In the genomic region with DNA sequence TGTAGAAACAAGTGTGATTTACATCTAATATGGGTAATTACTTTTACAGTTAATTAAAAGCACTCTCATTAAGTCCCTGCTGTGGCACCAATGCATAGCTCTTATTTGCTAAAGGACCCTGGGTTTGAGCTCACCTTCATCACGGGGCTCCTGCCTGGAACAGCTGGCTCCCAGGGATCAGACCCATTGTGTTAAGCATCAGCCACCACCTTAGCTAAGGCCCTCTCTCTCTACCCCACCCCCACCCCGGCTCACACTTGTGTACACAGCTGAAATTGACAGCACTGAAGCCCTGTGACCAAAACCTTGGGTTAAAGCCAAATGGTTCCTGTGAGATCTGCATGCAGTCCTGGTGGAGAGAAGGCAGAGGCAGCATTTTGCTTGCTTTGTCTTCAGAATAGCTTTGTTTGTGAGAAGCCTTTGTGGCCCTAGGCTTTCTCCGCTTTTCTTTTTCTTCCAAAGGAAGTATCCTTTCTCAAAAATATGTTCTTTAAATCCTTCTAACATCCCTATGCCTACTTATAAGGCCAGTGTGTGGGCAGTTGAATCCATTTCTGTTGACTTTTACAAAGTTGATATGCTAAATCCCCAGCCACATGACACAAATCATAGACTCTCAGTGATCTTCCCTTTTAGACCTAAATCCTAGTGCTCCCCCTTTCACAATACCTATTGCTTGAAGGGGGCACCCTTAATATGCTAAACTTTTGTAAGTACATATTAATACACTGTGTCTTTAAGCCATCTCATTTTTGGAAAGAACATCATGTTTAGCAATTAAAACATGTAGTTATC, we compare ENCODE assay signal across 9 mouse cellular contexts.
A peak's percentile ranks its signal among the peaks of the same experiment; 100 is the strongest.
DNase-seq lines count a peak whose midpoint lies in the region; ATAC-seq and TF ChIP-seq lines count a peak whose summit lies in the region.
"Had no signal": no experiment of that assay in that cellular context is flagged by ENCODE, and none has a peak within 500 bp of the region (broad histone marks: within the 10 kb centered on the region; RNA-seq: fewer than 3 reads in every experiment).

No protein-coding gene starts in this region.

- no peak for DNase-seq in frontal cortex, postnatal 14 days (ENCODE audit: low spot score in 2 of 2)
- DNase-seq in 3T3-L1 (ENCODE audit: low read depth, low spot score), result peak; percentile 45
- peak; percentile 52 to 73 for DNase-seq in cerebellum, adult 2 months
- DNase-seq in hindbrain, embryonic 14.5 days (ENCODE audit: low spot score), result peak; percentile 74
- no peak for DNase-seq in heart, adult 8-10 months (ENCODE audit: low spot score)

- WGBS in cerebellum, adult 2 months, result 21% methylated on average over 3 of the region's 3 CpGs
- 25% methylated on average over 3 of the region's 3 CpGs for WGBS in hindbrain, embryonic 14.5 days

- no peak for TF ChIP-seq CTCF in cerebellum, adult 2 months (IDR thresholded peaks at IDR 0.05; ENCODE audit: borderline replicate concordance, insufficient read depth, low read depth, low read length)

- no peaks in the 10 kb centered on the region for H3K9me3 ChIP-seq in hindbrain, embryonic 14.5 days (ENCODE audit: control insufficient read depth, low read length)
- H3K9me3 ChIP-seq: liver, embryonic 12.5 days had no signal

- peak; percentile 5; the same call in 1 of the 2 replicates for ATAC-seq in frontal cortex, adult (ENCODE audit: low TSS enrichment)
- peak; percentile 78 for ATAC-seq in hindbrain, embryonic 14.5 days (ENCODE audit: low FRiP score)
- no peak for ATAC-seq in megakaryocyte-erythroid progenitor cell, adult 5-6 weeks (replicated peaks; ENCODE audit: low FRiP score, low TSS enrichment, poor library complexity, severe bottlenecking)
- ATAC-seq in erythroid progenitor cell, adult 5-6 weeks (replicated peaks; ENCODE audit: low FRiP score, poor library complexity, severe bottlenecking), result no peak
- ATAC-seq: liver, embryonic 12.5 days had no signal

- H3K4me1 ChIP-seq in cerebellum, adult 2 months (ENCODE audit: control insufficient read depth, insufficient read depth, low read length), result peaks cover 23% of the 10 kb centered on the region
- peaks cover 6% of the 10 kb centered on the region for H3K4me1 ChIP-seq in hindbrain, embryonic 14.5 days (replicated peaks; ENCODE audit: control insufficient read depth, insufficient read depth, low read length)
- H3K4me1 ChIP-seq: liver, embryonic 12.5 days had no signal

- peak overlapping the region; percentile 83 for H3K27ac ChIP-seq in cerebellum, adult 2 months (ENCODE audit: insufficient read depth, low read length)
- peak overlapping the region; percentile 77 for H3K27ac ChIP-seq in hindbrain, embryonic 14.5 days
- H3K27ac ChIP-seq: liver, embryonic 12.5 days had no signal

- H3K4me2 ChIP-seq in hindbrain, embryonic 14.5 days (replicated peaks), result no peak overlapping the region
- H3K4me2 ChIP-seq: liver, embryonic 12.5 days had no signal

- H3K27me3 ChIP-seq in cerebellum, adult 2 months (ENCODE audit: control insufficient read depth, insufficient read depth, low read length), result no peaks in the 10 kb centered on the region
- no peaks in the 10 kb centered on the region for H3K27me3 ChIP-seq in hindbrain, embryonic 14.5 days (ENCODE audit: control insufficient read depth, insufficient read depth, low read length)
- H3K27me3 ChIP-seq: liver, embryonic 12.5 days had no signal

- H3K4me3 ChIP-seq in cerebellum, adult 2 months (replicated peaks; ENCODE audit: insufficient read depth, low read depth, low read length), result no peak overlapping the region
- H3K4me3 ChIP-seq in hindbrain, embryonic 14.5 days (replicated peaks; ENCODE audit: low read length), result no peak overlapping the region
- H3K4me3 ChIP-seq: liver, embryonic 12.5 days had no signal

- TF ChIP-seq POLR2A in cerebellum, adult 2 months (IDR thresholded peaks at IDR 0.05; ENCODE audit: borderline replicate concordance, insufficient read depth, low read length), result no peak

- no peaks in the 10 kb centered on the region for H3K36me3 ChIP-seq in hindbrain, embryonic 14.5 days (replicated peaks; ENCODE audit: control insufficient read depth, insufficient read depth)
- H3K36me3 ChIP-seq: liver, embryonic 12.5 days had no signal

- peak overlapping the region; percentile 5; the same call in 1 of the 2 replicates for H3K9ac ChIP-seq in hindbrain, embryonic 14.5 days
- H3K9ac ChIP-seq: liver, embryonic 12.5 days had no signal

Comparison
In these comparisons a context has a peak if more than half of its experiments do, and no peak if none do; other contexts are left out.
1. ATAC-seq: peak in frontal cortex, adult (single experiment) and hindbrain, embryonic 14.5 days (single experiment); none in megakaryocyte-erythroid progenitor cell, adult 5-6 weeks (single experiment) and erythroid progenitor cell, adult 5-6 weeks (single experiment).
2. DNase-seq: peak in 3T3-L1 (single experiment), cerebellum, adult 2 months (2 of 2) and hindbrain, embryonic 14.5 days (single experiment); none in frontal cortex, postnatal 14 days (0 of 2) and heart, adult 8-10 months (single experiment).